Mouse (Mus musculus) left cerebral cortex, adult 9 months (tissue): ENCODE data around the gene Mcidas.
"Not testable (repeated sequence)": the region's sequence is repeated elsewhere in the genome, so short reads cannot be mapped to it uniquely, and the experiment has no call there.

Source experiments
- DNase-seq, 2 experiments: peaks; one replicate each; pipeline ENCODE4 v3.0.0; 2022; ENCODE audit warnings: low spot score in 2 of 2

Mcidas gene

DNA sequence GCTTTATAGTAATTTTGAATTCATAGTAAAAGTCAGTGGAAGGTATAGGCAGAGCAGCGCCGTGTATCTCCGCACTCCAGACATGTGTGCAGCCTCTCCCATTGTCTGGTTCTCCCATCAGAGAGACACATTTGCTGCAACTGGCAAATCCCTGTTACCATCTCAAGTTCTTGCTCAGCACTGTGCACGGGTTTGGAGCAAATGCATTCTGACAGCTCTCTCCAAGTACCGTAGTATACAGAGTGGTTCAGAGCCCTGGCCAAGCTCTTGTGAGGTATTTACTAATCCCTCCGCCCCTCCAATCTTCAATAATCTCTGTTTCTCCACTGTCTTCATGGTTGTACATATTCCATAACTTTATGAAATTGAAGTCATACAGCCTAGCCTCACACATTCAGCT lies 19.0 kb downstream of the Mcidas start:
- no peak for DNase-seq

DNA sequence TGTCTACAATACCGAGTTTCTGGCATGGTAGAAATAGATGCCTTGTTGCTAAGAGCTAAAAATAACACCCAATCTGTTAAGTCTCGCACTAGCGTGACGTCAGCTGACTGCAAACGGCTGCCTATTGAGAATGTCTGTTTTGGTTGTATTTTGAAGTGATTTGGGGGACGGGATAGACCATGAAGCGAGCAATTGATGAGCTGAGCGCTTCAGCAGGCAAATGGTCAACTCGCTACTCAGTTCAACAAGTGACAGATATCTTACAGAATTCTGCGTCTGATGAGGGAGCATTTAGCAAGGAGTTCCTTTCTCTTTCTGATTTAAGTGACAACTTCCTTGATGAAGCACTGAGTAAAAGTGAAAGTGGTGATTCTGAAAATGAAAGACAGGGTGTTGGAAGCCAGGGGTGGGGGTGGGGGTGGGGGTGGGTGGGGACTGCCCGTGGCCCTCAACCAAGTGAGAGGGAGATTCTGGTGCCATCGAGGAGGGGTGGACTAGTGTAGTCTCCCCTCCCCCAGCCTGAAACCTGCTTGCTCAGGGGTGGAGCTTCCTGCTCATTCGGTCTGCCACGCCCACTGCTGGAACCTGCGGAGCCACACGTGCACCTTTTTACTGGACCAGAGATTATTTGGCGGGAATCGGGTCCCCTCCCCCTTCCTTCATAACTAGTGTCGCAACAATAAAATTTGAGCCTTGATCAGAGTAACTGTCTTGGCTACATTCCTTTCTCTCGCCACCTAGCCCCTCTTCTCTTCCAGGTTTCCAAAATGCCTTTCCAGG lies 19.7 kb downstream of the Mcidas start:
- not testable (repeated sequence) for DNase-seq

DNA sequence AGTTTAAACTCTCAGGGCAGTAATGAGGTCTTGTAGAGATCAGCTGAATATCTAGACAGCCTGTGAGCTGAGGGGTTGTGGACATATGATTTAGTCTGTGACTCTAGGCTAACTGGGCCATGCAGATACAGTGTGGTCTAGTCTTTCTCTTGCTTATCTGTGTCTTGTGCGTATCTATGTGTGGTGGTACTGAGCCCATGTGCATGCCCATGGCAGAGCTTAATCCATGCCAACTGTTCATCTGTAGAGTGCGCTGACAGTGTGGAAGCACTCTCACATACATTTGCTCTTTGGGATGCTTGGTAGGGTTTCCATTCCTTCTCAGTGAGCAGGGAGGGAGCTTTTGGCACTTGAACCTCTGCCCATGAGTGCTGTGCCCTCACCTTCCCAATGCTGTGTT lies 27.9 kb downstream of the Mcidas start:
- no peak for DNase-seq

DNA sequence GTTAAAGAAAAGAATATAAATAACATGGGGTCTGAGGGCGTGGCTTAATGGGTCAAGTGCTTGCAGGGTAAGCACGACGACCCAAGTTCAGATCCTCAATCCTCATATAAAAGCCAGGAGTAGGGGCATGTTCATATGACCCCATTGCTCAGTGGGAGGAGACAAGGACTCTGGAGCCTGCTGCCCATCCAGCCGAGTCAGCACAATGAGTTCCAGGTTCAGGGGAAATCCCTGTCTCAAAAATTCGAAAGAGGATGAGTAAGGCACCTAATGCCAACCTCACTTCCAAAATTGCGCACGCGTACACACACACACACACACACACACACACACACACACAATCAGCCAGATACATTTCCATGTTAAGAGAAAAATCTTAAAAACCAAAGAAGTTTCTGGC lies 28.8 kb downstream of the Mcidas start:
- DNase-seq: no peak

DNA sequence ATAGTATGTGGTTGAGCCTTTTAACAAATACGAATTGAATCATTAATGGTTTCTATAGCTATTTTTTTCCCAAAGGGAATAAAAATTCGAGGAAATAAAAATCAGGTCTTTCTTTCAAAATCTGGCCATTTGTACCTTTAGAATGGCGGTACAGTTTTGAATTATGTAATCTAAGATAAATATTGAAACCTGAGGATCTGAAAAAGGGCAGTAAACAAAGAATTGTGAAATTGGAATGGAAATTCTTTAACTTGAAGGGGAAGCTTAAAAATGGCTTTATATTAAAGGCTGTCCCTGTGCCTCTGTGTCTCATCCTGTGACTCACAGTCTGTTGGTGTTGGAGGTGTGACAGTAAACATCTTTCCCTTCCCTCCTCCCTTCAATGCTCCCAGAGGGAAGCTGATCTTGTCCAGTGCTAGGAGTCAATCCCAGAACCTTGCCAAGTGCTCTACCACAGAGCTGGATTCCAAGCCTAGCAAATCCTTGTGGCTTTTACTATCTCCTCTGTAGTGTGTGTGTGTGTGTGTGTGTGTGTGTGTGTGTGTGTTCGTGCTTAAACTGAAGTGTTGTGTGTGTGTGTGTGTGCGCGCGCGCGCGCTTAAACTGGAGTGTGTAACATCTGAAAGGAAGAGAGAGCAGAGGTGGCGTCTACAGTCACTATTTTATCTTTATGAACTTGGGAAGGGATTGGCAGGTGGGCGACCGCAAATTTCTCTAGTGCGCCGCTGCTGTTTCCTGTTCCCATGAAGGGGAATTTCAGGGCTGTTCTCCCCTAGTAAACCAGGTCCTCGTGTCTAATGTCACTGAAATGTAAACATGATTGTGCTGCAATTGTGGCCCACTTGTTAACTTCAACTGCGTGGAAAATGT lies 29.9 kb downstream of the Mcidas start:
- no peak for DNase-seq

DNA sequence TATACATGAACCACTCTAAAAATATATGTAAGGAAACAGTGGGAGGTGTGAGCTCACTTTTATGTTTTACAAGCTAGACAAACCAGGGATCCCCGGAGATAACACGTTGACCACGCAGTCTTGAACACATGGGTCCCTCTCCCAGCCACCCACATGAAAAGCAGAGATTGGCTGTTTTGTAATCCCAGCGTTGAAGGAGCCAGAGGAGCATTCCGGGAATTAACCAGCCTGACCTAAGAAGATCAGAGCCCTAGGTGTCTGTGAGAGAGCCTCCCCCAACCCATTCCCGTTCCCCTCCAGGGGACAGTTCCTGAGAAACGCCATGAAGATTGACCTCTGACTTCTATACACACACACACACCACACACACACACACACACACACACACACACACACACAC lies 37.7 kb downstream of the Mcidas start:
- DNase-seq: peak in 1 of 2 experiments; percentile 13

DNA sequence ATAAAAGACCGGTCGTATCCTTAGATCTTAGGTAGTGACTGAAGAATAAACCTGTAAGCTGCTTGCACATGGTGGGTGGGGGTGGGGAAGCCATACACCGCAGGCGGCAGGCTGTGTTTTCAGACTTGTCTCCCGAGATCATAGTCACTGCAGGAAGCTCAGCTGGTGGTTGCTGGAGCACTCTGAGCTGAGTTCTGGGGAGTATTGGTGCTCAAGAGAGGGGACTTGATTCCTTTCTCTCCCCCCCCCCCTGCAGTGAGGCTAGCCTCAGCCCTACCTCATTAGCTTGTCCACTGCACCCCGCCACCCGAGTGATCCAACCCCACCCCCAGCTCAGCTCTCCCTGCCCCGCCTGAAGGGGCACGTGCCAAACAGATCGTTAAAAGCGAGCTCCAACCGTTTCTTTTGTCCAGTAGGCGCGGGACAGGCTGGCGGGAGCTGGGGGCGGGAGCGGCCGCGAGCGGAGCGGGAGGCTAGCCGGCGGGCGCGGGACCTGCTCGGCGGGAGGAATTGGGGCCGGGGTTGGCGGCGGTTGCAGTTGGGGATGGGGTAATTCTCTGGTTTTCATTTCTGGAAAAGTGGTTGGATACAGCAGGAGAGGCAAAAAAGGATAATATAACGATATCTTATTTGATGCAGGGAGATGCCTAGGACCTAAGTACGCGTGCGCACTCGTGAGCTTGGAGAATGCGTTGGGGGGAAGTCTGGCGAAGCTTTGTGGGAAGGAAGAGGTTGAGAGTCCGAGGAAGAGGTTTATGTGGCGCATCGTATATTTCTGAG lies 38.3 kb downstream of the Mcidas start:
- peak in 1 of 2 experiments; percentile 36 for DNase-seq

DNA sequence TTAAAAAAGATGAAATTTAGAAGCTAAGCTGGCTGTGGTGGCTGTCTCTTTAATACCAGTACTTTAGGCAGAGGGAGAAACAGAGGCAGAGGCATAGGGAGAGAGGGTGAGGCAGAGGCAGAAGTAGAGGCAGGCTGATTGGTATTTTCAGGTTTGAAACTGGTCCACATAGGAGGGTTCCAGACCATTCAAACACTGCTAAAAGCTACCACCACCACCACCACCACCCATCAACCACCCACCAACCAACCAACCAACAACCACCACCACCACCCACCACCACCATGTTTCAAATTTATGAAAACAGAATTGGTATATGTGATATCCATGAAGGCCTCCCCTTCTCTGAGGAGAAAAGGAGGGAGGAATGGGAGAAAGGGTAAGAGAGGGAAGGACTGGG lies 39.2 kb downstream of the Mcidas start:
- DNase-seq: no peak

DNA sequence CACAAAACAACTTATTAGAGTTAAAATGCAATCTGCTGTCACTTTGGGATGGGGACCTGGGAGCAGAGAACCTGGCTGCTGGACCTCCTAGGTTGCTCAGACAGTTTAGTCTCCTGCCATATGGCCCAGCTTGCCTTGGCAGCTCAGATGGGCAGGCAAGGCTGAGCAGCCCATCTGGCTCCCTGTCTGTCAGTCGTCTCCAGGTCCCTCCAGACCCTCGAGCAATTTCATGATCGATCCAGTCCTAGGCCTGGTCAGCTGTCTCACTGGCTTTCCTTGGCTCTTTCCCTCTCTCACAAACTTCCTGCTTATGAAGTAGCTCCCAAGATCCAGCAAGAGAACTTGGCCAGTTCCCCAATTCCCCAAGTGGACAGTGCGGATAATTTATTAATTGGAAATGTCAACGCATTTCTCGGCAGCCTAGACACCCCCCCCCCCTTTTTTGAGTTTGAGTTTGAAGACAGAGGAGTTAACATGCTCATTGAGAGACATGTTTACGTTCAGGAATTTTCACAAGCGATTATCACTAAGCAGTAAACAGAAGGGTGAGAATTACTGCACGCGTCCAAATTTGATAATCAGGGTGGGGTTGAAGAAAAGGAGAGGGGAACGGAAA lies 40.7 kb downstream of the Mcidas start:
- no peak for DNase-seq

DNA sequence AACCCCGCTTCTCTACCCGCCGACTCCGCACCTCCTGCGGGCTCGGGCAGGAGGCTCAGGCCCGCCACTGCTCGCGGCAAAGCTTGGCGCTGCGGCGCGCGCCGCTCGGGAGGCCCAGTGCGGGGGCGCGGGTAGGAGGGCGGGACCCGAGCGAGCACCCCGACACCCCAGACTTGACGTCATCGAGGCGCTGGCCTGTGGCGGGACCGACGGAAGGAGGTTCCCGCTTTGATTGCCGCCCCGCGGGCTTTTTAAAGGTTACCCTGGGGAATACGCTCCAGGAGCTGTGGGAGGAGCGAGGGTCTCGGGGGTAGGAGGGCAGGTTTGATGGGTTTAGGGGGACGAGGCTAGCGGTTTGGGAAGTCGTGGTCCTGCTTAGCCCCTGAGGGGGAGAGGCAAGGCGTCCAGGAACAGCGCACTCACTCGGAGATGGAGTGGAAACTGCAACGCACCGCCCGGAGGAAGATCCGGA lies 41.3 kb downstream of the Mcidas start, which contains the start of gene Cdc20b:
Gene Cdc20b (plus strand): TSS at position 162 of the 472 bp plus-strand sequence.
- DNase-seq: peak in 1 of 2 experiments; percentile 25

DNA sequence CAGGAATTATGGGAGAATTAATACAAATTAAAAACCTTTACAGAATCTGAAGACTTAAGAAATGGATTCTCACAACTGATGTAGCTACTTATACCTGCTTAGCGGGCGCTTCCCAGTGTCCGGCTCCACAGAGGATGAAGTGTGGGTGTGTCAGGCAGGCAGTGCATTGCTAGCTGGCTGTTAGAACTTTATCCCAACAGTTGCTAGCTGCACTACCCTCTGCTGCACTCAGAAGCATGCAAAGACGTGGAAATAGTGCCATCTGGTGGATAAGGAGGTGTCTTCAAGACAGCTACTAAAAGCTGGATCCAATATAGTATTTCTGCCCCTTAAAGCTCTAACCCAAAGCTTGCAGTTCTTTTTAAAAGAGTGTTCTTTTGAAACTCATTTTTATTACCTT lies 42.2 kb downstream of the Mcidas start:
- peak; percentile 39 to 81 for DNase-seq

DNA sequence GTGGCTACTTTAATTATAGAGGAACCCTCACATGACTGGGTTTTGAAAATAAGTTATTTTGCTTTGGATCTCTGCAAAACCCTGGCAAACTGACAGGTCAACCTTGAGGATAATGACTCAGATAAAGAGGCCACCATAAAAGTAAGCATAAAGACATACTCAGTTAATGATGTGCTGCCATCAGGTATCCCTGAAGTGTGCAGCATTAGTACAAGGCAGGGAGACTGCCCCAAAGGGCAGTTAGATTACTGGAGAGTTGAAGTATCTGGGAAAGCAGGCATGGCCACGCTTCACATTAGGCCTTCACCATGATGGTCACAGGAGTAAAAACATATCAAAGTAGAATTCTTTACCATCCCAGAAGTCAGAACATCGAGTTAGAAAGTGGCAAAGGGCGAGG lies 51.2 kb downstream of the Mcidas start:
- no peak for DNase-seq

DNA sequence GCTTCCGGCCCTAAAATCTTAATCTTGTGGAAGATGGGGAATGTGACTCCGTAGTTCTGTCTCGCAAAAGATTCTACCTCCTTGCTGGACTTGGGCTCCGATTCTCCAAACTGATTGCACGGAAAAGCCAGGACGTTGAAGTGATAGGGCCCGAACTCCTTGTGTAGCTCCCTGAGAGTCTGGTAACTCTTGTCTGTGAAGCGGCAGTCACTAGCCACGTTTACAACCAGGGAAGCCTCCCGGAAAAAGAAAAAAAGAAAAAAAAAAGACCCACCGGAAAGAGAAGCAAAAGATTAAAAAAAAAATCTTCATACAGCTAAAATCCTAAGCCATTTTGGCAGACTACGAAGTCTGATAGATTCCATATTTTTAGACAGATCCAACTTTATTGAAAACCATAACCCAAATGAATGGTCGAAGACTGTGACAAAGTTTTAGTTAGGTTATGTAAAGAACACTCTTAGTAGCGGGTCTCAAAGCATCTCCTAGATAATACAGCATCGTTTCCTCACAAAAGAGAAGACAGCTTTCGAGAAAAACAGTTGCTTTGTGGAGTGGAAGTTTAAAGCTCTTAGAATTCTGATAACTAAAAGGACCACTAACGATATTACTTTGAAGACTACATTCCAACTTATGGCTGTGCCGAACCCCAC lies 51.9 kb downstream of the Mcidas start:
- DNase-seq: no peak

DNA sequence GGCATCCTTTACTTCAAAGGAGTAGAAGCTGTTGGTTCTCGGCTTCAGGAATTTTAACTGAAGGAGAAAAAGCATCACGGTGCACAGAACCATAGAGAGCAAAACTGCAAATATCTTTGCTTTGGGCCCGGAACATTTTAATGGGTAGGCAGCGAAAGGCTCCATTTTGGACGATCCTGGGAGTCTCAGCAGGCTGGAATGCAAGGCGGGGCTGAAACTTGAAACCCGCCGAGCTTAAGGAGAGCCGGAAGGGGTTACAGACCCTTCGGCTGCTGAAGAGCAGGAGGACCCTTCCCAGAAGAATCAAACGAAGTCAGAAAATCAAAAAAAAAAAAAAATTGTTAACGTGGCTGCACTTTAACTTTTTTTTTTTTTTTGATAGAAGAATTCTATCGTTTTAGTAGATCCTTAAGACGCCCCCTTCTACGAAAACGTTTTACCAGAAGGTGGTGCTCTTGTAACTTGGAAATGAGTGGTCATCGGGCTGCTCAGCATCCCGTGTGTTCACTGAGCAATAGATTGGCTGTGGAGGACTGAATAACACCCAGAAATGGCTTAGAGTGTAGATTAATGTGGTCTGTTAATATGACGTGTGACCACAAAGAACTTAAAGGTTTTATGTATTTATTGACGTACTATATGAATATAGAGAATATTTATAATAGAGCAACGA lies 52.7 kb downstream of the Mcidas start, which contains the start of gene Gpx8:
Gene Gpx8 (minus strand): TSS at position 200 of the 673 bp plus-strand sequence.
- DNase-seq: peak; percentile 25 to 50

DNA sequence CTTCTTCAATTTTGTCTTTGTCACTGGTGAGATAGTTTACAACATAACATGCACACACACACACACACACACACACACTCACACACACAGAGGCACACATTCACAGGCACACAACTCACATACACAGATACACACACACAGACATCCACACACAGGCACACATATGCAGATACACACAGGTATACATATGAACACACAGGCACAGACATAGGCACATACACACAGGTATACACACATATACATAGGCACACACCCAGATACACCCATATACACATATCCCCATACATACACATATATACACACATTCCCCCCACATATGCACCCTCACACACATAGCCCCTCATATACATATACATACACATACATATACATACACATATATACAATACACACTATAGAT lies 53.4 kb downstream of the Mcidas start:
- no peak for DNase-seq

DNA sequence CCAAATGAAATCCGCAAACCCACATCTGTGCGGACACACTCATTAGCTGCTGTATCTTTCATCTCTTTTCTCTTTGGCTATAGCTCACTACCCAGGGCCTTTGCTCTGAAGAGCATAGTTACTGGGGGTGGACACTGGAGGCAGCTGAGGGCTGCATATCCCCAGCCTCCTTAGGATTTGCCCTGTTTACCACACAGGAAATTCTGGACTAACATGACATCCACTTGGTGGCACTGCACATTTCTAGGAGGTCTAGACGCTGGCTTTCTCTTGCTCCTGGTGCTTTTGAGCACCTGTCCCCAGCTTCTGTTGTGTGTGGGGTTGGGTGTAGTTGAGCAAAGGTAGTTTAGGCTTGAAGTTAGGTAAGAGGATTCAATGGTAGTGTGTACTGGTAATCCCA lies 54.0 kb downstream of the Mcidas start:
- no peak for DNase-seq
